Mouse (Mus musculus) hindbrain, embryonic 13.5 days (tissue): ENCODE results near the gene Sfrp5. TPM values are rescaled to one million over a fixed set of nuclear protein-coding genes. Genes with fewer than 3 reads are reported as not detected.

Experiments
- ATAC-seq: fragments of 200-750 bp; cut with Nextera tagmentation; 2 replicates; pipeline ENCODE4 v1.8.0; 2017; ENCODE audit warnings: moderate TSS enrichment; ENCODE audit not compliant: low FRiP score
- H3K27ac ChIP-seq: fragments of 300-500 bp; sonication (generic); 2 replicates; pipeline ENCODE4 v1.5.1; 2015; ENCODE audit warnings: inconsistent platforms, mild to moderate bottlenecking, moderate library complexity
- H3K27me3 ChIP-seq: fragments of 300-500 bp; sonication (generic); 2 replicates; pipeline ENCODE4 v1.6.1; 2015; ENCODE audit warnings: mild to moderate bottlenecking, inconsistent platforms
- H3K36me3 ChIP-seq: fragments of 300-500 bp; sonication (generic); 2 replicates; pipeline ENCODE4 v1.6.1; 2015; ENCODE audit warnings: mild to moderate bottlenecking, inconsistent platforms
- H3K4me1 ChIP-seq: fragments of 300-500 bp; sonication (generic); replicated peaks from 2 replicates; pipeline ENCODE4 v1.6.1; 2015; ENCODE audit warnings: inconsistent platforms
- H3K4me2 ChIP-seq: fragments of 300-500 bp; sonication (generic); 2 replicates; pipeline ENCODE4 v1.6.1; 2015; ENCODE audit warnings: inconsistent platforms, mild to moderate bottlenecking, moderate library complexity
- H3K4me3 ChIP-seq: fragments of 300-500 bp; sonication (generic); 2 replicates; pipeline ENCODE4 v1.5.1; 2015; ENCODE audit warnings: mild to moderate bottlenecking, inconsistent platforms
- H3K9ac ChIP-seq: fragments of 300-500 bp; sonication (generic); 2 replicates; pipeline ENCODE4 v1.6.1; 2015; ENCODE audit warnings: mild to moderate bottlenecking, inconsistent platforms
- H3K9me3 ChIP-seq: fragments of 300-500 bp; sonication (generic); 2 replicates; pipeline ENCODE4 v1.6.1; 2016; ENCODE audit warnings: inconsistent platforms
- WGBS: fragments of 180-500 bp; shearing (Covaris S2); methylation state at CpG from one replicate; pipeline ENCODE4 v1.1.7; 2015; 5-methylcytosine and 5-hydroxymethylcytosine counted together
- polyA plus RNA-seq: library from polyadenylated mRNA; unstranded; fragments of >200 nt; fragmentation: Nextera tagmentation; extraction: Ambion mirVana; gene quantifications from 2 replicates; pipeline ENCODE4 v1.2.1, GENCODE M21; 2015

Gene Sfrp5
- polyA plus RNA-seq, 1 experiment from 2014 or later = 4.4 TPM

GRCm38 (mm10) chr19:42164188-42164587, 37.9 kb downstream of the Sfrp5 start:
- Histone ChIP-seq H3K4me3 (no peak overlapping the region), H3K9ac (no peak overlapping the region), H3K4me1 (peaks cover 18% of the 10 kb centered on the region), H3K4me2 (no peak overlapping the region), H3K27ac (no peak overlapping the region), H3K27me3 (peaks cover 22% of the 10 kb centered on the region), H3K9me3 (no peaks in the 10 kb centered on the region), H3K36me3 (no peaks in the 10 kb centered on the region)
- WGBS = 26% methylated on average over 7 of the region's 7 CpGs
- ATAC-seq = no peak

GRCm38 (mm10) chr19:42163764-42164163, 38.3 kb downstream of the Sfrp5 start, which contains the start of gene Zfyve27:
Gene Zfyve27, plus strand, starts transcription at chr19:42163951.
- H3K4me2 ChIP-seq = no peak within 1 kb of the TSS
- H3K27me3 ChIP-seq = peaks cover 17% of the 10 kb centered on the region
- H3K27ac ChIP-seq = no peak within 1 kb of the TSS
- H3K36me3 ChIP-seq = no peaks in the 10 kb centered on the region
- no peak for ATAC-seq
- no peak within 1 kb of the TSS for H3K9ac ChIP-seq
- peaks cover 16% of the 10 kb centered on the region for H3K4me1 ChIP-seq
- 78% methylated on average over 5 of the region's 5 CpGs for WGBS
- no peaks in the 10 kb centered on the region for H3K9me3 ChIP-seq
- no peak within 1 kb of the TSS for H3K4me3 ChIP-seq

DNA sequence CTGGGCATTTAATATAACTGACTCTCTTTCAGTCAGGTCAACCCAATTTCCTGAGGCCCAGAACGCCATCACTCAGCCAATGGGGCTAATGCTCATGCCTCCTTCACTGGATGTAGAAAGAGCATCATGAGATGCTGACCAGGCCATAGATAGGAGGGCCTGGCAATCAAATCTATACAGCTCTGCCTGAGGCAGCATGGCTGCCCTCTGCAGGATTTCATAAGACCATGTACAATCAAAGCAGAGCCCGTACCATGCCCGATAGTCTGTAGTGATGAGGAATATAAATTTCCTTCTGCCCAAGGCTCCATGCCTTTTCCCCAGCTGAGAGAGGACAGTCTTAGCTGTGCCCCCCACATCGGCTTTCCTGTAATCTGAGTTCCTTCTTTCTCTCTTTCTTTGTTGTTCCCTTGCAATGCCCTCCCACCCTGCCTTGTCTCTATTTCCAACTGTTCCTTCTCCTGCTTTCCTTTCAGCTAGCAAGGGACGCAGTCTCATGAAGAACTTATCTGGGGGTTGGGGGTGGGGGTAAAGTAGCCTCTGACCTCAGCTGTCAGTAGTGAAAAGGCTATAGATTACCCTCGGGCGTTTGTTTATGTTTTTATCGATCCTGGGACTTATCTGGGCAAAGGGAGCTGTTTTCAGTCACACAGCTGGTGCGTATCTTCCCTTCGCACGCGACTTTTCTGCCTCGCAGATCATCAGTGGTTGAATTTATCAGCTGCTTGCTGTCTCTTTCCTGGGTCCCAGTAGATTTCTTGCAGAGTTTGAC, 43.6 kb downstream of the Sfrp5 start:
- H3K9ac ChIP-seq = no peak overlapping the region
- no peak for ATAC-seq
- H3K4me2 ChIP-seq = no peak overlapping the region
- no peaks in the 10 kb centered on the region for H3K27me3 ChIP-seq
- H3K4me3 ChIP-seq = no peak overlapping the region
- H3K27ac ChIP-seq = no peak overlapping the region
- H3K36me3 ChIP-seq = no peaks in the 10 kb centered on the region
- WGBS = 64% methylated on average over 13 of the region's 13 CpGs
- no peaks in the 10 kb centered on the region for H3K4me1 ChIP-seq
- no peaks in the 10 kb centered on the region for H3K9me3 ChIP-seq

DNA sequence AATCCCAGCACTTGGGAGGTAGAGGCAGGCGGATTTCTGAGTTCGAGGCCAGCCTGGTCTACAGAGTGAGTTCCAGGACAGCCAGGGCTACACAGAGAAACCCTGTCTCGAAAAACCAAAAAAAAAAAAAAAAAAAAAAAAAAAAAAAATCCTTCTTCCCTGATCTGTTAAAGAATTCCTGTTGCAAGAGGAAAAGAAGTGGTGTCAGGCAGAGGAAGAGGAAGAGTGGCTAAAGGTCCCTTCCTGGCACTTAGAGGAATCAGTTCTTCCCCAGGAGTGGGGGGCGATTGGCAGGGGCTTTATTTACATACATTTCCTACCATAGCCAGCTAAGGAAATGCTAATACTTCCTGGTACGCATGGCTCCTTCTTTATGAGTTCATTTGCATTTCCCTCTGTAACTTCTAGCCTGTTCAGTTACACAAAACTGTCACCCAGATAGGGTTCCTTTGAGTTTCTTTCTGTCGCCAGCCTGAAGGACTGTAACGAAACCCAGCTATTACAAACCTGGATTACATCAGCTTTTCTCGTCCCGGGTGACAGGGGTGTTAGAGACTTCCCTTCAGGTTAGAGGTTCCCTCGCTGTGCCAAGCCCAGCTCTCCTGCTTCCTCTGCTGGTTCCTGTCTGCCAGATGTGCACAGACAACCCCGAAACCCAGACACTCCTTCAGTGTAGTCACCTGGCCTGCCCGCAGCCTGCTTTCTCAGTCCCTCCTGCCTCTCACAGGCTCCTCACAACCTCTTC, 44.4 kb downstream of the Sfrp5 start:
- Histone ChIP-seq H3K36me3 (no peaks in the 10 kb centered on the region), H3K9ac (no peak overlapping the region), H3K27ac (no peak overlapping the region), H3K4me1 (no peaks in the 10 kb centered on the region), H3K27me3 (no peaks in the 10 kb centered on the region), H3K4me3 (no peak overlapping the region), H3K4me2 (no peak overlapping the region), H3K9me3 (no peaks in the 10 kb centered on the region)
- 77% methylated on average over 11 of the region's 12 CpGs for WGBS
- no peak for ATAC-seq

GRCm38 (mm10) chr19:42151990-42152389, 50.1 kb downstream of the Sfrp5 start:
- peaks cover 21% of the 10 kb centered on the region for H3K4me1 ChIP-seq
- H3K4me3 ChIP-seq = no peak overlapping the region
- no peak overlapping the region for H3K9ac ChIP-seq
- WGBS = 2% methylated on average over 6 of the region's 6 CpGs
- H3K27me3 ChIP-seq = peaks cover 24% of the 10 kb centered on the region
- no peak overlapping the region for H3K27ac ChIP-seq
- no peaks in the 10 kb centered on the region for H3K36me3 ChIP-seq
- H3K9me3 ChIP-seq = no peaks in the 10 kb centered on the region
- no peak for ATAC-seq
- no peak overlapping the region for H3K4me2 ChIP-seq

GRCm38 (mm10) chr19:42148569-42148860, 53.5 kb downstream of the Sfrp5 start:
- Histone ChIP-seq H3K9ac (peak overlapping the region; percentile 79), H3K27me3 (peaks cover 46% of the 10 kb centered on the region), H3K4me1 (peaks cover 24% of the 10 kb centered on the region), H3K36me3 (no peaks in the 10 kb centered on the region), H3K27ac (no peak overlapping the region), H3K4me3 (peak overlapping the region; percentile 65), H3K4me2 (peak overlapping the region; percentile 78), H3K9me3 (no peaks in the 10 kb centered on the region)
- peak; percentile 31; the same call in 1 of the 2 replicates for ATAC-seq
- WGBS = 19% methylated on average over 7 of the region's 7 CpGs

Other genes starting within 250 kb of the Sfrp5 start
- 36.5 and 39.7 TPM in 2 replicates for gene Mms19, start 221.1 kb downstream of the Sfrp5 start, polyA plus RNA-seq
- 10.8 and 11.4 TPM in 2 replicates for gene Ubtd1, start 220.5 kb downstream of the Sfrp5 start, polyA plus RNA-seq
- gene Ankrd2, start 166.3 kb downstream of the Sfrp5 start, polyA plus RNA-seq = 0.35 and 0.53 TPM in 2 replicates
- gene Hoga1, start 156.6 kb downstream of the Sfrp5 start, polyA plus RNA-seq = 1.3 and 1.7 TPM in 2 replicates
- not detected in 2 replicates for gene 4933411K16Rik, start 150.0 kb downstream of the Sfrp5 start, polyA plus RNA-seq
- gene Morn4, start 115.9 kb downstream of the Sfrp5 start, polyA plus RNA-seq = 125 TPM in 2 replicates
- gene Pi4k2a, start 111.8 kb downstream of the Sfrp5 start, polyA plus RNA-seq = 27.0 and 27.9 TPM in 2 replicates
- 6.4 and 8.6 TPM in 2 replicates for gene Avpi1, start 73.2 kb downstream of the Sfrp5 start, polyA plus RNA-seq
- gene Marveld1, start 54.9 kb downstream of the Sfrp5 start, polyA plus RNA-seq = 1.5 and 1.7 TPM in 2 replicates
- 55.3 and 58.7 TPM in 2 replicates for gene Zfyve27, start 38.3 kb downstream of the Sfrp5 start, polyA plus RNA-seq
- 38.8 and 40.0 TPM in 2 replicates for gene Golga7b, start 45.3 kb upstream of the Sfrp5 start, polyA plus RNA-seq
- 29.9 and 33.1 TPM in 2 replicates for gene Crtac1, start 229.5 kb upstream of the Sfrp5 start, polyA plus RNA-seq